Mouse (Mus musculus) spleen, adult 18-20 months (tissue): ENCODE measurements around the gene Gcm2.
A peak's percentile ranks its signal among the peaks of the same experiment; 100 is the strongest.

Experiments
- DNase-seq, 2 experiments: peaks; one replicate each; pipeline ENCODE4 v3.0.0; 2022; ENCODE audit warnings: mixed read lengths in 2 of 2

Gcm2 gene

GRCm38 (mm10) chr13:41079421-41079780, 31.4 kb downstream of the Gcm2 start, which contains the start of gene Mak:
Gene Mak (minus strand): TSS chr13:41079706.
- peak; percentile 9 to 35 for DNase-seq

GRCm38 (mm10) chr13:41078690-41079420, 32.0 kb downstream of the Gcm2 start:
- DNase-seq, result no peak

DNA sequence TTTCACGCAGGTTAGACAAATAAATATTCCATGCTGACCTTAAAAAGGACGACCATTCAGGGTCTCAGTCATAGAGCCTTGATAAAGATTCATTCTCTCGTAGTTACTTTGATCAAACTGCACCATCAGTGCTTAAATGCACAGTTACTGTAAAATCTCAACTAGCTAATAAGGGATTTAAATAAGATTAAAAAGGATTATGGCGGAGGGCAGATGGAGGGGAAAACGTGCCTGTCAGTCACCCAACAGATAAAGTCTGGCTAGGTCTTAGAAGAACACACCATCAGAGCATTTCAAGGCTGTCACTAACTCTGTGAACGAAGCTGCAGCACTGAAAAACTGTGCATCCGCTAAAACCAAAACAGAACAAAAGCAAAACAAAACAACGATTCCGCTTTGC, 32.9 kb downstream of the Gcm2 start:
- DNase-seq, result no peak

GRCm38 (mm10) chr13:41073819-41074218, 37.0 kb downstream of the Gcm2 start:
- DNase-seq, result no peak

GRCm38 (mm10) chr13:41071617-41072016, 39.2 kb downstream of the Gcm2 start:
- DNase-seq, result no peak

- DNase-seq, result no peak
Observed at GRCm38 (mm10) chr13:41067618-41068017, 43.2 kb downstream of the Gcm2 start.

GRCm38 (mm10) chr13:41051965-41052364, 58.9 kb downstream of the Gcm2 start:
- no peak for DNase-seq
